Mouse (Mus musculus) megakaryocyte, embryonic 14.5 days (primary cell): ENCODE results near the gene Dnah17. TPM values are rescaled to one million over a fixed set of nuclear protein-coding genes. Genes with fewer than 3 reads are reported as not detected.

Source experiments
- H3K27me3 ChIP-seq: replicated peaks from 2 replicates; pipeline ENCODE3; 2012; ENCODE audit warnings: inconsistent platforms
- H3K36me3 ChIP-seq: replicated peaks from 2 replicates; pipeline ENCODE3; 2012; ENCODE audit warnings: low read length, inconsistent platforms, mixed read lengths
- H3K4me1 ChIP-seq: 2 replicates; pipeline ENCODE4 v1.6.1; 2012; ENCODE audit warnings: inconsistent platforms
- H3K4me3 ChIP-seq: replicated peaks from 2 replicates; pipeline ENCODE3; 2012; ENCODE audit warnings: moderate library complexity, mild to moderate bottlenecking, inconsistent platforms
- H3K9me3 ChIP-seq: 2 replicates; pipeline ENCODE4 v1.6.1; 2012; ENCODE audit warnings: inconsistent platforms
- FLI1 ChIP-seq: IDR thresholded peaks from 2 replicates; pipeline ENCODE4 v1.6.1; 2012; ENCODE audit warnings: low read length, inconsistent platforms, mixed read lengths
- GATA1 ChIP-seq: IDR thresholded peaks from 3 replicates; pipeline ENCODE4 v1.6.1; 2012; ENCODE audit warnings: mixed read lengths, low read length, inconsistent platforms, borderline replicate concordance
- polyA plus RNA-seq: library from polyadenylated mRNA; stranded (reverse); fragments of >175 nt; gene quantifications from 2 replicates; pipeline ENCODE4 v1.2.3, GENCODE M21; 2012; ENCODE audit warnings: low replicate concordance; ENCODE audit not compliant: insufficient read depth

Dnah17 gene
- polyA plus RNA-seq, 1 experiment = 0.06 TPM

- H3K27me3 ChIP-seq = no peaks in the 10 kb centered on the region
- no peaks in the 10 kb centered on the region for H3K9me3 ChIP-seq
- peak overlapping the region; percentile 81 for H3K4me3 ChIP-seq
- H3K36me3 ChIP-seq = peaks cover 55% of the 10 kb centered on the region
- H3K4me1 ChIP-seq = peaks cover 99% of the 10 kb centered on the region
- TF ChIP-seq GATA1 = no peak
- TF ChIP-seq FLI1 = no peak
Observed at GRCm38 (mm10) chr11:117994250-117995057, 136.0 kb downstream of the Dnah17 start.

GRCm38 (mm10) chr11:117993190-117994175 is 137.0 kb downstream of the Dnah17 start:
- peaks cover 99% of the 10 kb centered on the region for H3K4me1 ChIP-seq
- H3K36me3 ChIP-seq = peaks cover 46% of the 10 kb centered on the region
- TF ChIP-seq GATA1 (no peak), FLI1 (no peak)
- H3K9me3 ChIP-seq = no peaks in the 10 kb centered on the region
- H3K27me3 ChIP-seq = no peaks in the 10 kb centered on the region
- H3K4me3 ChIP-seq = peak overlapping the region; percentile 87

DNA sequence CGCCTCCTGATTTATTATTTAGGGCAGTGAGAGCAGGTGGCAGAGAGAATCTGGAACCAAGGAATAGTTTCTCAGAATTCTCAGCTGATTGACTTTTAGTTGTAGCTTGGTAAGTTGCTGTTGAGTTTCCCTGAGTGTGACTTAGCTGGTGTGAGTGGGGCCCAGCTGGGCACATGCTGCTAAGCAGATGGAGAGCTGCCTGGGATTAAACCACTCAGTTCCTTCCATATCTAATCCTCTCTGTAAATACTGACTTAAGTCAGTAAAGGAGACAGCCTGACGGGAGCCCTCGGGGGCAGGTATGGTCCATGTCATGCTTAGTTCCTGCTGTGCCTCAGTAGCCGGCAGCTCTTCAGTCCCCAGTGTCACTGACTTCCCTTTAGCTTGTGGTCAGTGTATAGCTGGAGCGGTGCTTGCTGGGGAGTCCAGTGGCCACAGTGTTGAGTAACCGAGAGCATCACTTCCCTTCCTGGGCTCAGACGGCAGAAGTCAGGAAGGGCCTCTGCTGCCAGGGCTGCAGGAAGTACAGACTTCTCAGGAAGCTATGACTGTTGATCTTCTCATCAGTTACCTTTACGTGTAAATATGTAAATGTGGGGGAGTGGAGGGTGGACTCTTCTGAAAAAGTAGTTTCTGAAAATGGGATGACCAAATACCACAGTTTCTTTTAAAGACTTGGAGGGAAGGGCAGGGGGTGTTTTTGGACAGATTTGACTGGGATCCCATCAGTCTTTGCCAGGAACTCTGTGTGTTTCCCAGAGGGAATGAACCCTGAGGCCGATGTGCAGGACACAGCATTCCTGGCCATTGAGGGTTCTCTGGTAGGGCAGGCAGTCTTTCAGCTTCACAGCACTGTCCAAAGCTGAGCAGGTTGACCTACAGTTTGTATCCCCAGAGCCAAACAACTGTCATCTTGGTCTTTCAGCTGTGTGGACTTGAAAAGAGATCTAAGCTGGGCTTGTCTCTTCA is 138.6 kb downstream of the Dnah17 start:
- TF ChIP-seq FLI1 (no peak; the same call in 1 of the 2 replicates), GATA1 (no peak)
- Histone ChIP-seq H3K9me3 (no peaks in the 10 kb centered on the region), H3K4me1 (peaks cover 94% of the 10 kb centered on the region), H3K27me3 (no peaks in the 10 kb centered on the region), H3K36me3 (peaks cover 31% of the 10 kb centered on the region), H3K4me3 (peak overlapping the region; percentile 87)

GRCm38 (mm10) chr11:117989926-117990325 is 140.5 kb downstream of the Dnah17 start:
- H3K27me3 ChIP-seq = no peaks in the 10 kb centered on the region
- H3K9me3 ChIP-seq = no peaks in the 10 kb centered on the region
- H3K4me1 ChIP-seq = peaks cover 86% of the 10 kb centered on the region
- H3K36me3 ChIP-seq = peaks cover 17% of the 10 kb centered on the region
- H3K4me3 ChIP-seq = peak overlapping the region; percentile 87
- TF ChIP-seq FLI1 (no peak), GATA1 (no peak)

DNA sequence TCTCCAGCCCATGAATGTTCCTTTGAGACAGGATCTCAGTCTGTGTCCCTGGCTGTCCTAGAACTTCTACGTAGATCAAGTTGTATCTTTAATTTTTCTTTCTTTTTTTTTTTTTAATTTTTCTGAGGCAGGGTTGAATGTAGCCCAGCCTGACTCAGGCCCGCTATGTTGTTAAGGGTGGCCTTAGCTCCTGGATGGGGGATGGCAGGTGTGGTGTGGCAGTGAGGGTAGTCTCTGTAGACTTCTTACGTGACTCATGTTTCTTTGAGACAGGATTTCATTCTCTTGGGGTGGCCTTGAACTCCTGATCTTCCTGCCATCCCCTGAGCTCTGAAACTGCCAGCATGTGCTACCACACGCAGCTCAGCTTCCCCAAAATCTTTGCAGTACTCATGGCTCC is 141.2 kb downstream of the Dnah17 start:
- H3K27me3 ChIP-seq = no peaks in the 10 kb centered on the region
- H3K4me3 ChIP-seq = peak overlapping the region; percentile 87
- TF ChIP-seq FLI1 (no peak), GATA1 (no peak)
- H3K4me1 ChIP-seq = peaks cover 80% of the 10 kb centered on the region
- H3K9me3 ChIP-seq = no peaks in the 10 kb centered on the region
- H3K36me3 ChIP-seq = peaks cover 11% of the 10 kb centered on the region

- H3K4me1 ChIP-seq = peaks cover 77% of the 10 kb centered on the region
- no peaks in the 10 kb centered on the region for H3K9me3 ChIP-seq
- peak overlapping the region; percentile 96 for H3K4me3 ChIP-seq
- no peaks in the 10 kb centered on the region for H3K27me3 ChIP-seq
- H3K36me3 ChIP-seq = peaks cover 6% of the 10 kb centered on the region
- TF ChIP-seq GATA1 = no peak
- TF ChIP-seq FLI1 = no peak
Observed at GRCm38 (mm10) chr11:117987968-117988367, 142.5 kb downstream of the Dnah17 start.

- Histone ChIP-seq H3K36me3 (no peaks in the 10 kb centered on the region), H3K9me3 (no peaks in the 10 kb centered on the region), H3K4me1 (peaks cover 76% of the 10 kb centered on the region), H3K4me3 (peak overlapping the region; percentile 96), H3K27me3 (no peaks in the 10 kb centered on the region)
- TF ChIP-seq FLI1 (no peak), GATA1 (no peak)
Observed at GRCm38 (mm10) chr11:117987032-117987451, 143.4 kb downstream of the Dnah17 start.

DNA sequence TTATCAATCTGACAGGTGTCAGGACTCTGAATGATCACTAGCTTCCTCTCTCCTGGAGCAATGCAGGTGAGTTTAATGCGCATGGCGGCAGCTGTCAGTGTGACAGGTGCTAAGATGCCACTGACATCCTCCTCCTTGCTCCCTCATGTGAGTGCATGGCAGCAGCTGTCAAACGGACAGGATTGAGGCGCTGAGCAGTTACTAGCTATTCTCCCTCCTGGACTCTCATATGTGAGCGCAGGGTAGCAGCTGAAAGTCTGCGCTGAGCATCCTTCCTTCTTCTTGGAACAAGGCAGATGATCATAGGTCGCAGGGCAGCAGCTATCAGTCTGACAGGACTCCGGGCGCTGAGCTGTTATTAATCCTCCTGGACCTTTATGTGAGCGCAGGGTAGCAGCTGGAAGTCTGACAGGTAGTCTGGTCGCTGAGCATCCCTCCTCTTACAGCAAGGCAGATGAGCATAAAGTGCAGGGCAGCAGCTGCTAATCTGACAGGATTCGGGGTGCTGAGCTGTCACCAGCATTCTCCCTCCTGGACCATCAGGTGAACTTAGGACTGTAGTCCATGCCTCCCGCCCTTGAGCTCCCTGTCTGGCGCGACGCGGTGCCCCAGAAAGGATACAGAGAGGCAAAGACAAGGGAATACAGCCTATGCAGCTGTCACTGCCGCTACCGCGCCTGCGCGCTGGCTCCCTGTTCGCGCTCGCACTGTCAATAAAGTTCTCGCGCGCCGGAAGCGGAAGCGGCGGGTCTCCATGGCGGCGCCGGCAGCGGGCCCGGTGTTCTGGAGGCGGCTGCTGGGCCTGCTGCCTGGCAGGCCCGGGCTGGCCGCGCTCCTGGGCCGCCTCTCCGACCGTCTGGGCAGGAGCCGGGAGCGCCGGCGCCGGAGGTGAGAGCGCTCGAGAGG is 144.1 kb downstream of the Dnah17 start, which contains the start of gene Pgs1:
TSS of gene Pgs1 (plus strand) at position 167 of the 906 bp plus-strand sequence.
- H3K9me3 ChIP-seq = no peaks in the 10 kb centered on the region
- H3K4me3 ChIP-seq = peak within 1 kb of the TSS; percentile 96
- no peaks in the 10 kb centered on the region for H3K27me3 ChIP-seq
- H3K36me3 ChIP-seq = no peaks in the 10 kb centered on the region
- H3K4me1 ChIP-seq = peaks cover 69% of the 10 kb centered on the region
- TF ChIP-seq GATA1 = no peak
- TF ChIP-seq FLI1 = peak; percentile 81; the same call in 1 of the 2 replicates
